Comparison of ENCODE assay signal across 8 mouse cellular contexts in genomic region chr16:38506041-38506634, GRCm38 (mm10). TPM values are rescaled to one million over a fixed set of nuclear protein-coding genes. Genes with fewer than 3 reads are reported as not detected.
DNase-seq lines count a peak whose midpoint lies in the region; ATAC-seq and TF ChIP-seq lines count a peak whose summit lies in the region.

No protein-coding gene starts in this region.

- peak; percentile 77 for ATAC-seq in intestine, embryonic 14.5 days (replicated peaks; ENCODE audit: low FRiP score, low TSS enrichment, low read depth)
- peak; percentile 98 for ATAC-seq in megakaryocyte, adult 5-6 weeks (ENCODE audit: poor library complexity, severe bottlenecking)

- TF ChIP-seq POLR2A in spleen, adult 2 months (IDR thresholded peaks at IDR 0.05; ENCODE audit: low read depth, low read length) = no peak

- WGBS in spleen, adult 2 months = 75% methylated on average over 4 of the region's 4 CpGs
- WGBS in intestine, embryonic 14.5 days = 77% methylated on average over 4 of the region's 4 CpGs

- H3K4me3 ChIP-seq in spleen, adult 2 months (ENCODE audit: extremely low read depth, insufficient read depth, insufficient read length) = no peak overlapping the region
- no peak overlapping the region for H3K4me3 ChIP-seq in intestine, embryonic 14.5 days (ENCODE audit: low read depth, low read length)

- peak; percentile 32 to 47 for DNase-seq in spleen, adult 2 months (ENCODE audit: low read depth in 1 of 2, low spot score in 2 of 2)
- no peak for DNase-seq in spleen, adult 12 weeks (ENCODE audit: low spot score)
- DNase-seq in cerebellum, postnatal 25 days = peak; percentile 68 to 77
- peak; percentile 56 to 80 for DNase-seq in frontal cortex, postnatal 36 days (ENCODE audit: low spot score in 2 of 2)
- peak; percentile 75 for DNase-seq in intestine, embryonic 14.5 days (ENCODE audit: low spot score)
- peak; percentile 38 to 80 for DNase-seq in left cerebral cortex, adult 9 months (ENCODE audit: low spot score in 2 of 2)
- peak; percentile 67 for DNase-seq in right cerebral cortex, postnatal 25 days

- no peaks in the 10 kb centered on the region for H3K4me1 ChIP-seq in spleen, adult 2 months (ENCODE audit: control insufficient read depth, insufficient read depth, insufficient read length)
- H3K4me1 ChIP-seq in intestine, embryonic 14.5 days (replicated peaks; ENCODE audit: control insufficient read depth, insufficient read depth, low read length) = no peaks in the 10 kb centered on the region

- no peaks in the 10 kb centered on the region for H3K9me3 ChIP-seq in intestine, embryonic 14.5 days (ENCODE audit: control insufficient read depth, low read length)

- no peak overlapping the region for H3K4me2 ChIP-seq in intestine, embryonic 14.5 days (ENCODE audit: low read length)

- H3K27ac ChIP-seq in spleen, adult 2 months (ENCODE audit: insufficient read depth, low read length) = no peak overlapping the region
- no peak overlapping the region for H3K27ac ChIP-seq in intestine, embryonic 14.5 days (ENCODE audit: low read depth)

- no peaks in the 10 kb centered on the region for H3K27me3 ChIP-seq in spleen, adult 2 months (ENCODE audit: control insufficient read depth, insufficient read depth, low read length)
- H3K27me3 ChIP-seq in intestine, embryonic 14.5 days (replicated peaks; ENCODE audit: control insufficient read depth, insufficient read depth, low read length) = no peaks in the 10 kb centered on the region

- peak; percentile 85; the same call in 1 of the 2 replicates for TF ChIP-seq CTCF in spleen, adult 2 months (IDR thresholded peaks at IDR 0.05; ENCODE audit: extremely low read depth, insufficient read depth, insufficient read length, insufficient replicate concordance)

- H3K36me3 ChIP-seq in spleen, adult 2 months (ENCODE audit: control insufficient read depth, insufficient read depth, low read length) = peaks cover 13% of the 10 kb centered on the region
- peaks cover 57% of the 10 kb centered on the region for H3K36me3 ChIP-seq in intestine, embryonic 14.5 days (ENCODE audit: control insufficient read depth, insufficient read depth, low read length)

- H3K9ac ChIP-seq in intestine, embryonic 14.5 days (ENCODE audit: low read length) = no peak overlapping the region

RNA-seq across cellular contexts. Expression of gene Timmdc1, which starts 16.3 kb away (rescaled TPM):
- polyA plus RNA-seq in spleen, adult 2 months (2012; rRNA removed) = 7.8 and 14.8 TPM in 2 replicates
- 22.3 and 22.8 TPM in 2 replicates for polyA plus RNA-seq in intestine, embryonic 14.5 days (2014; fragmentation: Nextera tagmentation; extraction: Ambion mirVana)
- 5.3 and 9.3 TPM in 2 replicates for total RNA-seq in megakaryocyte, adult 5-6 weeks (2015)
- total RNA-seq in megakaryocyte, adult 5-6 weeks (2017) = 19.0 and 19.9 TPM in 2 replicates

RNA-seq across cellular contexts. Expression of gene Poglut1, which starts 43.9 kb away (rescaled TPM):
- 17.9 and 18.2 TPM in 2 replicates for polyA plus RNA-seq in spleen, adult 2 months (2012; rRNA removed)
- polyA plus RNA-seq in intestine, embryonic 14.5 days (2014; fragmentation: Nextera tagmentation; extraction: Ambion mirVana) = 43.7 and 52.3 TPM in 2 replicates
- 25.0 and 29.4 TPM in 2 replicates for total RNA-seq in megakaryocyte, adult 5-6 weeks (2015)
- 13.5 and 15.4 TPM in 2 replicates for total RNA-seq in megakaryocyte, adult 5-6 weeks (2017)

RNA-seq across cellular contexts. Expression of gene Cd80, which starts 50.8 kb away (rescaled TPM):
- 1.8 and 2.0 TPM in 2 replicates for polyA plus RNA-seq in spleen, adult 2 months (2012; rRNA removed)
- 0.27 and 0.31 TPM in 2 replicates for polyA plus RNA-seq in intestine, embryonic 14.5 days (2014; fragmentation: Nextera tagmentation; extraction: Ambion mirVana)
- 6.5 and 10.4 TPM in 2 replicates for total RNA-seq in megakaryocyte, adult 5-6 weeks (2015)
- total RNA-seq in megakaryocyte, adult 5-6 weeks (2017) = 3.0 and 4.0 TPM in 2 replicates

RNA-seq across cellular contexts. Expression of gene Tmem39a, which starts 52.4 kb away (rescaled TPM):
- 37.5 and 38.3 TPM in 2 replicates for polyA plus RNA-seq in spleen, adult 2 months (2012; rRNA removed)
- 97.9 and 117 TPM in 2 replicates for polyA plus RNA-seq in intestine, embryonic 14.5 days (2014; fragmentation: Nextera tagmentation; extraction: Ambion mirVana)
- 67.1 and 67.2 TPM in 2 replicates for total RNA-seq in megakaryocyte, adult 5-6 weeks (2015)
- total RNA-seq in megakaryocyte, adult 5-6 weeks (2017) = 32.1 and 32.5 TPM in 2 replicates

RNA-seq across cellular contexts. Expression of gene Adprh, which starts 53.6 kb away (rescaled TPM):
- 39.9 and 47.4 TPM in 2 replicates for polyA plus RNA-seq in spleen, adult 2 months (2012; rRNA removed)
- 86.6 and 90.8 TPM in 2 replicates for polyA plus RNA-seq in intestine, embryonic 14.5 days (2014; fragmentation: Nextera tagmentation; extraction: Ambion mirVana)
- 30.6 and 30.9 TPM in 2 replicates for total RNA-seq in megakaryocyte, adult 5-6 weeks (2015)
- 18.3 and 19.2 TPM in 2 replicates for total RNA-seq in megakaryocyte, adult 5-6 weeks (2017)
